Mouse (Mus musculus): ENCODE measurements at regions not wholly inside any gene's neighbourhood (a gene's known extent, or its start where the extent isn't known, plus 50 kb on each side); places are given as distances from the start of the nearest gene placed in this dataset.

DNA sequence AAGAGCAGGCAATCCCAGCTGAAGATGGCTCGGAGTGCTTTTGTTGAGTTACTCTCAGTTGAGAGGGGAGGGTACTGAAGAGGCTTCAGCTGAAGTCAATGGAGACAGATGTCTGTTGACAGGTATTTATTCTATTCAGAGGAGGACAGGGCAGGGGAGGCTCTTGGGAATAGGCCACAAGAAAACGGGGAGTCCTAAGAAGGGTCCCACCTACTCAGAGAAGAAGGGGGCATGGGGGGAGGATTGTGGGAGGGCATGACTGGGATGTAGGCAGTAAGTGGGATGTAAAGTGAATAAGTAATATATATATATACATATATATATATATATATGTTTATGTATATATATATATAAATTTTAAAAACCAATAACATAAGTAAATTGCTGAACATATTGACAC lies 73.9 kb upstream of the Zdhhc17 start:
- TF ChIP-seq CTCF (IDR thresholded peaks at IDR 0.05; ENCODE audit: extremely low read depth, insufficient read depth, insufficient read length, insufficient replicate concordance) (no peak), POLR2A (IDR thresholded peaks at IDR 0.05; ENCODE audit: low read depth, low read length) (no peak)
